Mouse (Mus musculus): ENCODE measurements around the gene Kctd2. TPM values are rescaled to one million over a fixed set of nuclear protein-coding genes. Genes with fewer than 3 reads are reported as not detected.
"Not testable (repeated sequence)": the region's sequence is repeated elsewhere in the genome, so short reads cannot be mapped to it uniquely, and the experiment has no call there.

Gene Kctd2
- polyA plus RNA-seq, 1 experiment from 2014 or later: 11.5 TPM

GRCm38 (mm10) chr11:115475758-115476237, 55.9 kb downstream of the Kctd2 start:
- 2% methylated on average over 28 of the region's 28 CpGs for WGBS
- H3K4me3 ChIP-seq: peak overlapping the region; percentile 90
- 0 out of 2 replicates have a peak, but pooled peaks have one; percentile 0 for ATAC-seq (replicated peaks; ENCODE audit: insufficient number of reproducible peaks, insufficient read depth, low FRiP score, low read depth)

GRCm38 (mm10) chr11:115476630-115477029, 56.7 kb downstream of the Kctd2 start:
- not testable (repeated sequence) for ATAC-seq (replicated peaks; ENCODE audit: insufficient number of reproducible peaks, insufficient read depth, low FRiP score, low read depth); H3K27ac ChIP-seq; H3K9ac ChIP-seq; H3K9me3 ChIP-seq (replicated peaks); H3K27me3 ChIP-seq; H3K36me3 ChIP-seq
- Histone ChIP-seq H3K4me1 (replicated peaks) (peaks cover 35% of the 10 kb centered on the region), H3K4me2 (peak overlapping the region; percentile 76), H3K4me3 (peak overlapping the region; percentile 90)
- 69% methylated on average over 4 of the region's 4 CpGs for WGBS

More at GRCm38 (mm10) chr11:115475758-115476237, 55.9 kb downstream of the Kctd2 start:
- Histone ChIP-seq H3K9me3 (replicated peaks) (no peaks in the 10 kb centered on the region), H3K27me3 (no peaks in the 10 kb centered on the region), H3K36me3 (no peaks in the 10 kb centered on the region), H3K27ac (peak overlapping the region; percentile 83; the same call in 1 of the 2 replicates), H3K9ac (peak overlapping the region; percentile 79), H3K4me1 (replicated peaks) (peaks cover 35% of the 10 kb centered on the region), H3K4me2 (peak overlapping the region; percentile 76)

GRCm38 (mm10) chr11:115477388-115477787, 57.5 kb downstream of the Kctd2 start:
- H3K4me3 ChIP-seq, H3K4me2 ChIP-seq: not testable (repeated sequence)

DNA sequence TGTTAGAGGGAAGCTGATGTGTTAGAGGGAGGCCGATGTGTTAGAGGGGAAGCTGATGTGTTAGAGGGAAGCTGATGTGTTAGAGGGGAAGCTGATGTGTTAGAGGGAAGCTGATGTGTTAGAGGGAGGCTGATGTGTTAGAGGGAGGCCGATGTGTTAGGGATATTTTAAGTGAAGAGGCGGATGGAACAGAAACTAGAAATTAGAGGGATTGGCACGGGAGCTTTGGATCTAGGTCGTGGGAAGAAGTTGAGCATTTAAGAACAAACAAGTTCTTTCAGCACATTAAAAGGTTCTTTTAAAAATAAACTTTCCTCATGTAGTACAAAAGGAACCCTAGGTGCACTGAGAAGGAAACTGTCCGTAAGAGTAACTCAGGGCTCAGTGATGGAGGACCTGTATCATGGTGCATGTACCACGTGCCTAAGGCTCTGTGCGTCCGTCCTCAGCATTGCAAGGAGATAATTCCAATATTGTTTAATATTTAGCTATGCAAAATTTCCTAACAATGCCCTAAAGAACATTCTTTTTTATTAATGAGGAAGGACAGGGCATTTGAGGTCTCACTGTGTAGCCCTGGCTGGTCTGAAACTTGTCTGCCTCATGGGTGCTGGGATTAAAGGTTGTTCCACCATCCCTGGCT, 58.5 kb downstream of the Kctd2 start:
- Histone ChIP-seq H3K36me3 (no peaks in the 10 kb centered on the region), H3K4me1 (replicated peaks) (peaks cover 29% of the 10 kb centered on the region), H3K27me3 (no peaks in the 10 kb centered on the region), H3K4me2 (no peak overlapping the region), H3K4me3 (no peak overlapping the region), H3K9ac (no peak overlapping the region), H3K27ac (no peak overlapping the region), H3K9me3 (replicated peaks) (no peaks in the 10 kb centered on the region)
- no peak for ATAC-seq (replicated peaks; ENCODE audit: insufficient number of reproducible peaks, insufficient read depth, low FRiP score, low read depth)
- WGBS: 79% methylated on average over 9 of the region's 9 CpGs

More at GRCm38 (mm10) chr11:115477388-115477787, 57.5 kb downstream of the Kctd2 start:
- peaks cover 33% of the 10 kb centered on the region for H3K4me1 ChIP-seq (replicated peaks)
- WGBS: 74% methylated on average over 7 of the region's 7 CpGs
- H3K36me3 ChIP-seq; H3K9me3 ChIP-seq (replicated peaks); H3K9ac ChIP-seq; ATAC-seq (replicated peaks; ENCODE audit: insufficient number of reproducible peaks, insufficient read depth, low FRiP score, low read depth); H3K27ac ChIP-seq; H3K27me3 ChIP-seq: not testable (repeated sequence)

Small RNA genes within 50 kb of the gene (microRNA-seq; reads per million reads assigned to microRNA genes)
- not detected for gene Mir3968

Other genes starting within 250 kb of the Kctd2 start
- gene Tmem104, start 232.6 kb upstream of the Kctd2 start, polyA plus RNA-seq (2015; fragmentation: Nextera tagmentation; extraction: Ambion mirVana): 6.6 and 11.4 TPM in 2 replicates
- gene Nat9, start 232.3 kb upstream of the Kctd2 start, polyA plus RNA-seq (2015; fragmentation: Nextera tagmentation; extraction: Ambion mirVana): 16.2 and 20.8 TPM in 2 replicates
- 0.10 and 0.16 TPM in 2 replicates for gene Grin2c, start 152.9 kb upstream of the Kctd2 start, polyA plus RNA-seq (2015; fragmentation: Nextera tagmentation; extraction: Ambion mirVana)
- gene Fdxr, start 143.1 kb upstream of the Kctd2 start, polyA plus RNA-seq (2015; fragmentation: Nextera tagmentation; extraction: Ambion mirVana): 10.5 and 12.4 TPM in 2 replicates
- gene Fads6, start 122.5 kb upstream of the Kctd2 start, polyA plus RNA-seq (2015; fragmentation: Nextera tagmentation; extraction: Ambion mirVana): 0.55 and 0.67 TPM in 2 replicates
- 0.08 TPM in 1 of 2 replicates, not detected in the other for gene Otop2, start 113.0 kb upstream of the Kctd2 start, polyA plus RNA-seq (2015; fragmentation: Nextera tagmentation; extraction: Ambion mirVana)
- gene Ush1g, start 98.1 kb upstream of the Kctd2 start, polyA plus RNA-seq (2015; fragmentation: Nextera tagmentation; extraction: Ambion mirVana): 0.11 and 0.29 TPM in 2 replicates
- not detected in 2 replicates for gene Otop3, start 85.4 kb upstream of the Kctd2 start, polyA plus RNA-seq (2015; fragmentation: Nextera tagmentation; extraction: Ambion mirVana)
- 7.6 and 11.2 TPM in 2 replicates for gene Hid1, start 52.4 kb upstream of the Kctd2 start, polyA plus RNA-seq (2015; fragmentation: Nextera tagmentation; extraction: Ambion mirVana)
- gene Cdr2l, start 38.2 kb upstream of the Kctd2 start, polyA plus RNA-seq (2015; fragmentation: Nextera tagmentation; extraction: Ambion mirVana): 6.3 and 11.1 TPM in 2 replicates
- 163 and 167 TPM in 2 replicates for gene Mrpl58, start 16.4 kb upstream of the Kctd2 start, polyA plus RNA-seq (2015; fragmentation: Nextera tagmentation; extraction: Ambion mirVana)
- 1,570 and 2,168 TPM in 2 replicates for gene Atp5h, start 166 bp upstream of the Kctd2 start, polyA plus RNA-seq (2015; fragmentation: Nextera tagmentation; extraction: Ambion mirVana)
- 0.06 TPM in 1 of 2 replicates, not detected in the other for gene Trim80, start 20.4 kb downstream of the Kctd2 start, polyA plus RNA-seq (2015; fragmentation: Nextera tagmentation; extraction: Ambion mirVana)
- gene Slc16a5, start 42.3 kb downstream of the Kctd2 start, polyA plus RNA-seq (2015; fragmentation: Nextera tagmentation; extraction: Ambion mirVana): 0.57 and 5.0 TPM in 2 replicates
- 4.6 and 6.2 TPM in 2 replicates for gene Armc7, start 55.5 kb downstream of the Kctd2 start, polyA plus RNA-seq (2015; fragmentation: Nextera tagmentation; extraction: Ambion mirVana)
- gene Nt5c, start 71.7 kb downstream of the Kctd2 start, polyA plus RNA-seq (2015; fragmentation: Nextera tagmentation; extraction: Ambion mirVana): 49.6 and 62.1 TPM in 2 replicates
- gene Jpt1, start 94.3 kb downstream of the Kctd2 start, polyA plus RNA-seq (2015; fragmentation: Nextera tagmentation; extraction: Ambion mirVana): 480 and 515 TPM in 2 replicates
- gene Sumo2, start 116.1 kb downstream of the Kctd2 start, polyA plus RNA-seq (2015; fragmentation: Nextera tagmentation; extraction: Ambion mirVana): 566 and 571 TPM in 2 replicates
- gene Nup85, start 144.3 kb downstream of the Kctd2 start, polyA plus RNA-seq (2015; fragmentation: Nextera tagmentation; extraction: Ambion mirVana): 80.8 and 105 TPM in 2 replicates
- 76.2 and 80.1 TPM in 2 replicates for gene Mrps7, start 183.8 kb downstream of the Kctd2 start, polyA plus RNA-seq (2015; fragmentation: Nextera tagmentation; extraction: Ambion mirVana)
- gene Gga3, start 183.9 kb downstream of the Kctd2 start, polyA plus RNA-seq (2015; fragmentation: Nextera tagmentation; extraction: Ambion mirVana): 13.7 and 16.3 TPM in 2 replicates
- 30.2 and 34.5 TPM in 2 replicates for gene Mif4gd, start 192.8 kb downstream of the Kctd2 start, polyA plus RNA-seq (2015; fragmentation: Nextera tagmentation; extraction: Ambion mirVana)
- 47.7 and 48.8 TPM in 2 replicates for gene Slc25a19, start 208.2 kb downstream of the Kctd2 start, polyA plus RNA-seq (2015; fragmentation: Nextera tagmentation; extraction: Ambion mirVana)

Measured in heart, embryonic 15.5 days (tissue).